Mouse (Mus musculus): Measurements from ENCODE around the gene Cadm3. TPM values are rescaled to one million over a fixed set of nuclear protein-coding genes. Genes with fewer than 3 reads are reported as not detected.

Gene Cadm3
- polyA plus RNA-seq, 1 experiment from 2014 or later: 16.0 TPM

Other genes starting within 250 kb of the Cadm3 start
- gene Olfr1408, start 230.3 kb downstream of the Cadm3 start, polyA plus RNA-seq (2014; fragmentation: Nextera tagmentation; extraction: Ambion mirVana): not detected in 2 replicates
- not detected in 2 replicates for gene Olfr1406, start 177.1 kb downstream of the Cadm3 start, polyA plus RNA-seq (2014; fragmentation: Nextera tagmentation; extraction: Ambion mirVana)
- gene Olfr218, start 169.9 kb downstream of the Cadm3 start, polyA plus RNA-seq (2014; fragmentation: Nextera tagmentation; extraction: Ambion mirVana): not detected in 2 replicates
- gene Olfr1404, start 155.3 kb downstream of the Cadm3 start, polyA plus RNA-seq (2014; fragmentation: Nextera tagmentation; extraction: Ambion mirVana): not detected in 2 replicates
- gene Fcer1a, start 140.5 kb downstream of the Cadm3 start, polyA plus RNA-seq (2014; fragmentation: Nextera tagmentation; extraction: Ambion mirVana): not detected in 2 replicates
- not detected in 2 replicates for gene Olfr418, start 101.7 kb downstream of the Cadm3 start, polyA plus RNA-seq (2014; fragmentation: Nextera tagmentation; extraction: Ambion mirVana)
- not detected in 2 replicates for gene Mptx2, start 89.9 kb downstream of the Cadm3 start, polyA plus RNA-seq (2014; fragmentation: Nextera tagmentation; extraction: Ambion mirVana)
- gene Ackr1, start 33.9 kb downstream of the Cadm3 start, polyA plus RNA-seq (2014; fragmentation: Nextera tagmentation; extraction: Ambion mirVana): 3.8 and 4.5 TPM in 2 replicates
- 4.3 and 5.8 TPM in 2 replicates for gene Aim2, start 16.8 kb downstream of the Cadm3 start, polyA plus RNA-seq (2014; fragmentation: Nextera tagmentation; extraction: Ambion mirVana)
- not detected in 2 replicates for gene Ifi206, start 123.3 kb upstream of the Cadm3 start, polyA plus RNA-seq (2014; fragmentation: Nextera tagmentation; extraction: Ambion mirVana)
- not detected in 2 replicates for gene Ifi214, start 168.3 kb upstream of the Cadm3 start, polyA plus RNA-seq (2014; fragmentation: Nextera tagmentation; extraction: Ambion mirVana)
- not detected in 2 replicates for gene Ifi213, start 231.6 kb upstream of the Cadm3 start, polyA plus RNA-seq (2014; fragmentation: Nextera tagmentation; extraction: Ambion mirVana)

Data from forebrain, embryonic 11.5 days (tissue).